Mouse (Mus musculus) G1E (cell line): ENCODE measurements around the gene Egflam. TPM values are rescaled to one million over a fixed set of nuclear protein-coding genes. Genes with fewer than 3 reads are reported as not detected.

Experiments used
- ATAC-seq: 2 replicates; pipeline ENCODE4 v1.8.0; 2016; ENCODE audit warnings: mild to moderate bottlenecking; ENCODE audit not compliant: insufficient number of reproducible peaks, poor library complexity, low FRiP score, severe bottlenecking; ENCODE audit errors: extremely low read depth
- DNase-seq: peaks from one replicate; pipeline ENCODE4 v3.0.0; 2012; ENCODE audit warnings: low spot score
- H3K27me3 ChIP-seq: 2 replicates; pipeline ENCODE4 v1.6.1; 2012; ENCODE audit warnings: mild to moderate bottlenecking, low read length, inconsistent platforms; ENCODE audit not compliant: insufficient read depth
- H3K36me3 ChIP-seq: replicated peaks from 2 replicates; pipeline ENCODE3; 2012; ENCODE audit warnings: mild to moderate bottlenecking, inconsistent platforms
- H3K4me1 ChIP-seq: 2 replicates; pipeline ENCODE4 v1.6.1; 2012; ENCODE audit warnings: low read depth, low read length, inconsistent platforms, mixed read lengths; ENCODE audit not compliant: insufficient read depth
- H3K4me3 ChIP-seq: 2 replicates; pipeline ENCODE4 v1.5.1; 2012; ENCODE audit warnings: low read depth, mild to moderate bottlenecking, inconsistent platforms, low read length, moderate library complexity, mixed read lengths
- H3K9me3 ChIP-seq: replicated peaks from 2 replicates; pipeline ENCODE4 v1.6.1; 2012; ENCODE audit warnings: inconsistent platforms
- CTCF ChIP-seq: IDR thresholded peaks from 2 replicates; pipeline ENCODE4 v1.5.1; 2012; ENCODE audit warnings: low read depth, low read length, inconsistent platforms, mixed read lengths
- GATA1 ChIP-seq: IDR thresholded peaks from 2 replicates; pipeline ENCODE4 v1.6.1; 2012; ENCODE audit warnings: borderline replicate concordance, low read length, inconsistent platforms, mixed read lengths
- GATA2 ChIP-seq: IDR thresholded peaks from 2 replicates; pipeline ENCODE4 v1.6.1; 2012; ENCODE audit warnings: low read depth, low read length, inconsistent platforms, borderline replicate concordance
- POLR2AphosphoS5 ChIP-seq: IDR thresholded peaks from 2 replicates; pipeline ENCODE4 v1.6.1; 2012; ENCODE audit warnings: low read depth, low read length, inconsistent platforms; ENCODE audit not compliant: insufficient replicate concordance
- TAL1 ChIP-seq: conservative IDR thresholded peaks from 2 replicates; pipeline ENCODE4 v1.6.1; 2012; ENCODE audit warnings: low read depth, low read length, inconsistent platforms, mixed read lengths
- polyA plus RNA-seq: library from polyadenylated mRNA; stranded (reverse); fragments of >175 nt; gene quantifications from 2 replicates; pipeline ENCODE4 v1.2.3, GENCODE M21; 2012
- total RNA-seq, 2 experiments: library from RNA; stranded (forward) in 1 of 2; stranded (reverse) in 1 of 2; fragments of 200-1000 nt in 1 of 2; fragments of >200 nt in 1 of 2; fragmentation: Nextera tagmentation in 1 of 2; gene quantifications; 2 replicates each; pipeline ENCODE4 v1.2.3; 2014 to 2017

The Egflam gene
- total and polyA plus RNA-seq, 3 experiments = 0.05 TPM; not detected in 2

GRCm38 (mm10) chr15:7334517-7335298 is 63.5 kb downstream of the Egflam start:
- DNase-seq = no peak
- Histone ChIP-seq H3K36me3 (no peaks in the 10 kb centered on the region), H3K4me1 (no peaks in the 10 kb centered on the region), H3K4me3 (no peak overlapping the region), H3K9me3 (no peaks in the 10 kb centered on the region), H3K27me3 (no peaks in the 10 kb centered on the region)
- TF ChIP-seq CTCF (no peak), GATA2 (no peak)
- no peak for ATAC-seq

GRCm38 (mm10) chr15:7332875-7333274 is 65.3 kb downstream of the Egflam start:
- Histone ChIP-seq H3K36me3 (no peaks in the 10 kb centered on the region), H3K9me3 (no peaks in the 10 kb centered on the region), H3K4me3 (no peak overlapping the region), H3K27me3 (no peaks in the 10 kb centered on the region), H3K4me1 (no peaks in the 10 kb centered on the region)
- DNase-seq (no peak), ATAC-seq (no peak)
- TF ChIP-seq GATA1 (no peak), GATA2 (no peak), POLR2AphosphoS5 (no peak), CTCF (no peak), TAL1 (no peak)

- Histone ChIP-seq H3K36me3 (no peaks in the 10 kb centered on the region), H3K4me1 (no peaks in the 10 kb centered on the region), H3K4me3 (no peak overlapping the region), H3K27me3 (peaks cover 2% of the 10 kb centered on the region; the same call in 1 of the 2 replicates), H3K9me3 (no peaks in the 10 kb centered on the region)
- DNase-seq (no peak), ATAC-seq (no peak)
- TF ChIP-seq CTCF (no peak), GATA2 (no peak), POLR2AphosphoS5 (no peak), TAL1 (no peak), GATA1 (no peak)
These were observed 75.4 kb downstream of the Egflam start for GRCm38 (mm10) chr15:7322599-7323311.

- Histone ChIP-seq H3K4me1 (no peaks in the 10 kb centered on the region), H3K27me3 (peaks cover 2% of the 10 kb centered on the region; the same call in 1 of the 2 replicates), H3K36me3 (no peaks in the 10 kb centered on the region), H3K9me3 (no peaks in the 10 kb centered on the region), H3K4me3 (no peak overlapping the region)
- no peak for TF ChIP-seq GATA1
- TF ChIP-seq CTCF = no peak
- TF ChIP-seq POLR2AphosphoS5 = no peak
- TF ChIP-seq TAL1 = no peak
- no peak for TF ChIP-seq GATA2
- ATAC-seq (no peak), DNase-seq (no peak)
These were observed 77.3 kb downstream of the Egflam start for GRCm38 (mm10) chr15:7320901-7321300.

GRCm38 (mm10) chr15:7315539-7315938 is 82.7 kb downstream of the Egflam start:
- no peak for ATAC-seq
- Histone ChIP-seq H3K9me3 (no peaks in the 10 kb centered on the region), H3K4me3 (no peak overlapping the region), H3K36me3 (no peaks in the 10 kb centered on the region), H3K4me1 (no peaks in the 10 kb centered on the region), H3K27me3 (peaks cover 1% of the 10 kb centered on the region; the same call in 1 of the 2 replicates)
- TF ChIP-seq GATA1 = no peak
- no peak for TF ChIP-seq POLR2AphosphoS5
- no peak for TF ChIP-seq CTCF
- no peak for TF ChIP-seq GATA2
- TF ChIP-seq TAL1 = no peak
- no peak for DNase-seq

- no peaks in the 10 kb centered on the region for H3K27me3 ChIP-seq
- H3K4me1 ChIP-seq = no peaks in the 10 kb centered on the region
- H3K36me3 ChIP-seq = no peaks in the 10 kb centered on the region
- TF ChIP-seq CTCF (no peak), GATA1 (no peak), POLR2AphosphoS5 (no peak), GATA2 (no peak), TAL1 (no peak)
- H3K9me3 ChIP-seq = no peaks in the 10 kb centered on the region
- ATAC-seq (no peak), DNase-seq (no peak)
- H3K4me3 ChIP-seq = no peak overlapping the region
These were observed 89.5 kb downstream of the Egflam start for GRCm38 (mm10) chr15:7308711-7309110.
